Mouse (Mus musculus): ENCODE measurements around the gene Slx1b.

- no peak for TF ChIP-seq CTCF (IDR thresholded peaks at IDR 0.05; ENCODE audit: control insufficient read depth, insufficient read depth, insufficient replicate concordance, low read depth, low read length)
- TF ChIP-seq POLR2A (IDR thresholded peaks at IDR 0.05; ENCODE audit: control insufficient read depth, low read depth, low read length) = no peak
Observed at GRCm38 (mm10) chr7:126678545-126679341, 16.8 kb downstream of the Slx1b start.

All from testis, adult 2 months (tissue).